Mouse (Mus musculus) E14TG2a.4 (cell line): ENCODE results near the gene Rbms3.

Experiments
- H3K27me3 ChIP-seq: 2 replicates; pipeline ENCODE4 v1.6.1; 2014; ENCODE audit warnings: low read length, control low read depth; ENCODE audit not compliant: insufficient read depth
- H3K36me3 ChIP-seq: 2 replicates; pipeline ENCODE4 v1.6.1; 2014; ENCODE audit warnings: low read length, control low read depth; ENCODE audit not compliant: insufficient read depth
- H3K4me1 ChIP-seq: replicated peaks from 2 replicates; pipeline ENCODE4 v1.6.1; 2014; ENCODE audit warnings: low read depth, low read length, control low read depth
- H3K4me3 ChIP-seq: replicated peaks from 2 replicates; pipeline ENCODE4 v1.5.1; 2014; ENCODE audit warnings: mild to moderate bottlenecking, low read length
- H3K9me3 ChIP-seq: 2 replicates; pipeline ENCODE4 v1.6.1; 2014; ENCODE audit warnings: low read length, control low read depth
- CTCF ChIP-seq: conservative IDR thresholded peaks from 2 replicates; pipeline ENCODE4 v1.5.1; 2014; ENCODE audit warnings: low read length
- NANOG ChIP-seq: IDR thresholded peaks from 2 replicates; pipeline ENCODE4 v1.6.1; 2014; ENCODE audit warnings: borderline replicate concordance, low read length, mixed read lengths
- POU5F1 ChIP-seq: IDR thresholded peaks from 2 replicates; pipeline ENCODE4 v1.6.1; 2014; ENCODE audit warnings: low read length, borderline replicate concordance

Gene Rbms3

GRCm38 (mm10) chr9:117342336-117342735 is 287.4 kb downstream of the Rbms3 start:
- Histone ChIP-seq H3K4me1 (no peaks in the 10 kb centered on the region), H3K36me3 (no peaks in the 10 kb centered on the region), H3K27me3 (no peaks in the 10 kb centered on the region), H3K9me3 (no peaks in the 10 kb centered on the region), H3K4me3 (no peak overlapping the region)
- no peak for TF ChIP-seq POU5F1
- TF ChIP-seq CTCF = no peak
- TF ChIP-seq NANOG = no peak

GRCm38 (mm10) chr9:117330681-117331080 is 299.0 kb downstream of the Rbms3 start:
- H3K9me3 ChIP-seq = peaks cover 7% of the 10 kb centered on the region; the same call in 1 of the 2 replicates

DNA sequence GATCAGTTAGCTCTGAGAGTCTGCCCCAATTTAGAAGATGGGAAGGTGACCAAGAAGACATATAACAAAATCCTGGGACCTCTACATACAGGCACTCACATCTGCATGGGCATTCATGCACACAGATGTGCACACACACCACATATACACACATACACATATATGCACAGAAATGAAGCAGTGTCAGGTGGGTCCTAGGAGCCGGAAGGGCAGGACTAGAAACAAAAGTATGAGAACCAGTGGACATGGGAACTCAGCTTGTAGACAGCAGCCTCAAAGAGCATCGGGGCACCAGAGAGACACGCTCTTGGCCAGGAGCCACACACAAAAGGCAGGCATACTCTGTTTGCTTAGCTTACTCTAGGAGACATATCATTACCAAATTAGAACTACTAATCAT is 310.4 kb downstream of the Rbms3 start:
- Histone ChIP-seq H3K27me3 (no peaks in the 10 kb centered on the region), H3K9me3 (no peaks in the 10 kb centered on the region), H3K4me3 (no peak overlapping the region), H3K36me3 (no peaks in the 10 kb centered on the region), H3K4me1 (no peaks in the 10 kb centered on the region)
- TF ChIP-seq POU5F1 (no peak), NANOG (no peak), CTCF (no peak)

More at GRCm38 (mm10) chr9:117330681-117331080, 299.0 kb downstream of the Rbms3 start:
- H3K36me3 ChIP-seq = no peaks in the 10 kb centered on the region
- H3K4me1 ChIP-seq = no peaks in the 10 kb centered on the region
- TF ChIP-seq POU5F1 = no peak
- no peak for TF ChIP-seq CTCF
- TF ChIP-seq NANOG = no peak
- no peak overlapping the region for H3K4me3 ChIP-seq
- no peaks in the 10 kb centered on the region for H3K27me3 ChIP-seq

DNA sequence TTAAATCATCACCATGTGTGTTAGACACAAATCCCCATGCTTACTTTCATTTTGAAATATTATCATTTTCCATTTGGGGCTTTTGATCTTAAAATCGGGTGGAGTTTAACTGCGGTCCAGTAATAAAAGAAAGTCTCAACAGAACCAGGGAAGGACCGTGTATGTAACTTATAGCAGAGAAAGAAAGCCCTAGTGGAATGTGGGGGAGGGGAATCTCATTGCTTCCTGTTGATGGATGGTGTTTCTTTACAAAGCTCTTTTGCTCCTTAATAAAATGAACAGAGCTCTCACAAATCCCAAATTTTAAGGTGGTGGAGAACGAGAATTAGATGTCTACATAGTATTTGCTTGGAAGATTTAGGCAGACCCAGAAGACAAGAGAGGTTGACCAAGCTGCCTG is 311.3 kb downstream of the Rbms3 start:
- H3K27me3 ChIP-seq = no peaks in the 10 kb centered on the region
- H3K36me3 ChIP-seq = no peaks in the 10 kb centered on the region
- TF ChIP-seq POU5F1 = no peak
- TF ChIP-seq NANOG = no peak
- no peak for TF ChIP-seq CTCF
- peaks cover 3% of the 10 kb centered on the region; the same call in 1 of the 2 replicates for H3K9me3 ChIP-seq
- H3K4me3 ChIP-seq = no peak overlapping the region
- no peaks in the 10 kb centered on the region for H3K4me1 ChIP-seq

DNA sequence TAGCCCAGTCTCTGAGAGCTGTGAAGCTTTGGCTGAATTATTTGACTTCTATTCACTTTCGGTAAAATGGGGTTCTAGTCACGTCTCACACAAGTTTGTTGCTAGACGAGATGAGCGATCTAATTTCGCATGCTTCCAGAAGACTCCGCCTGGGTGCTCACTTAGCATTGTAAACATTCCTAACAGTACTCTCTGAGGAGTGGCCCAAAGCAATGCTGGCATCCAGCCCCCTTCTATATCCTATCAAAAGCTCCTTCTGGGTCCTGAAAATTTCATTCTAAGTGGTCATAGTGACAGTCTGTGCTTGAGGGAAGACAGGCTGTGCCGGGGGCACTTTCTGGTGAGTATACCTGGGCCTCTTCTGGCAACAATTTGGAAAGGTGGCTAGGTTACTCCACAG is 312.5 kb downstream of the Rbms3 start:
- no peaks in the 10 kb centered on the region for H3K27me3 ChIP-seq
- H3K9me3 ChIP-seq = peaks cover 3% of the 10 kb centered on the region; the same call in 1 of the 2 replicates
- no peak overlapping the region for H3K4me3 ChIP-seq
- H3K36me3 ChIP-seq = no peaks in the 10 kb centered on the region
- H3K4me1 ChIP-seq = no peaks in the 10 kb centered on the region
- no peak for TF ChIP-seq NANOG
- no peak for TF ChIP-seq CTCF
- no peak for TF ChIP-seq POU5F1

DNA sequence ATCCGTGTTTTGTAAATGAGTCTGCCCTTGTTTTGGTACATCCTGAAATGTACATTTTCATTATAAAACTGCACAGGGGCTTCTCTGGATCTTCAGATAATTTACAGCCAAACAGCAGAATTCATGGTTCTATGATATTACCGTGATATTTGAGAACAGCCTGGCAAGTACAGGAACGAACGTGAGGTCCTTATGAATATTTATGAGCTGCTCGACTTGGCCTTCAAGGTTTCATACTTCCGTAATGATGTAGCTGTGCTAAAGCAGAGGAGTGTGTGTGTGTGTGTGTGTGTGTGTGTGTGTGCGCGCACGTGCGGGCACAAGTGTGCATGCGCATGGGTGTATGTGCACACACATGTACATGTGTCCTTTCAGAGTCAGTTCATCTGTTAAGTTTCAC is 316.1 kb downstream of the Rbms3 start:
- Histone ChIP-seq H3K4me3 (no peak overlapping the region), H3K4me1 (no peaks in the 10 kb centered on the region), H3K27me3 (no peaks in the 10 kb centered on the region), H3K9me3 (peaks cover 7% of the 10 kb centered on the region; the same call in 1 of the 2 replicates), H3K36me3 (no peaks in the 10 kb centered on the region)
- no peak for TF ChIP-seq NANOG
- no peak for TF ChIP-seq POU5F1
- no peak for TF ChIP-seq CTCF

- H3K4me3 ChIP-seq = no peak overlapping the region
- no peaks in the 10 kb centered on the region for H3K27me3 ChIP-seq
- no peaks in the 10 kb centered on the region for H3K4me1 ChIP-seq
- peaks cover 7% of the 10 kb centered on the region; the same call in 1 of the 2 replicates for H3K9me3 ChIP-seq
- H3K36me3 ChIP-seq = no peaks in the 10 kb centered on the region
- no peak for TF ChIP-seq NANOG
- TF ChIP-seq POU5F1 = no peak
- peak; percentile 46 for TF ChIP-seq CTCF
Measured at GRCm38 (mm10) chr9:117309809-117310208, 319.9 kb downstream of the Rbms3 start.

DNA sequence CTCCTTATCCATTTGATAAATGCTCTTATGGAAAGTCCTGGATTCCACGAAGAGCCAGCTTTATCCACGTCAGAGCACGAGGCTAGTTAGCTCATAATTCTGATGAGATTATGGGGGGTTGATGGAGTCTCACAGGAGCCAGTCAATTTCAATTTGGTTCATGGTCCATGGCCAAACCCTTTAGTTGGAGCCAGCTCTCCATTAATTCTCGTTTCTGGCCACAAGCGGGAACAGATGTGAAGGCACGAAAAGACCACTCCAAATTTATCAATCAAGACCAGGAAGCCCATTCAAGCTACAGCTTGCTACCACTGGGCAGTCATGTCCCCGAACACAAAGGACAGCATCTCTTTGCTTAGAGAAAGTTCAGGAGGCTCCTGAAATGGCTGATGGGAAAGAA is 330.7 kb downstream of the Rbms3 start:
- peaks cover 50% of the 10 kb centered on the region for H3K27me3 ChIP-seq
- peaks cover 4% of the 10 kb centered on the region; the same call in 1 of the 2 replicates for H3K9me3 ChIP-seq
- TF ChIP-seq CTCF (no peak), POU5F1 (no peak), NANOG (no peak)
- no peaks in the 10 kb centered on the region for H3K36me3 ChIP-seq
- no peak overlapping the region for H3K4me3 ChIP-seq
- H3K4me1 ChIP-seq = peaks cover 34% of the 10 kb centered on the region

- H3K27me3 ChIP-seq = peaks cover 53% of the 10 kb centered on the region
- H3K4me1 ChIP-seq = peaks cover 34% of the 10 kb centered on the region
- H3K36me3 ChIP-seq = no peaks in the 10 kb centered on the region
- TF ChIP-seq CTCF (no peak), POU5F1 (peak; percentile 7; the same call in 1 of the 2 replicates), NANOG (peak; percentile 98)
- H3K9me3 ChIP-seq = peaks cover 4% of the 10 kb centered on the region; the same call in 1 of the 2 replicates
- no peak overlapping the region for H3K4me3 ChIP-seq
Measured at GRCm38 (mm10) chr9:117297662-117298531, 331.8 kb downstream of the Rbms3 start.
